Comparison of ENCODE assay signal across 8 mouse cellular contexts in genomic region chr9:120127538-120128251, GRCm38 (mm10). TPM values are rescaled to one million over a fixed set of nuclear protein-coding genes. Genes with fewer than 3 reads are reported as not detected.
DNase-seq lines count a peak whose midpoint lies in the region; ATAC-seq and TF ChIP-seq lines count a peak whose summit lies in the region.

Rpsa (plus strand) TSS chr9:120127689.

- H3K9ac ChIP-seq in lung, postnatal 0 days (replicated peaks; ENCODE audit: low read depth), result peak within 1 kb of the TSS; percentile 90

- H3K4me1 ChIP-seq in hindbrain, embryonic 10.5 days (replicated peaks), result peaks cover 18% of the 10 kb centered on the region
- H3K4me1 ChIP-seq in lung, postnatal 0 days (ENCODE audit: insufficient read depth, low read depth, low read length), result no peaks in the 10 kb centered on the region

- WGBS in hindbrain, embryonic 10.5 days, result under 1% methylated on average over 72 of the region's 72 CpGs
- WGBS in lung, postnatal 0 days, result under 1% methylated on average over 69 of the region's 72 CpGs

- H3K27me3 ChIP-seq in hindbrain, embryonic 10.5 days (ENCODE audit: insufficient read depth, poor library complexity, severe bottlenecking), result no peaks in the 10 kb centered on the region
- no peaks in the 10 kb centered on the region for H3K27me3 ChIP-seq in lung, postnatal 0 days (replicated peaks; ENCODE audit: insufficient read depth, low read length)

- TF ChIP-seq EP300 in lung, postnatal 0 days (IDR thresholded peaks at IDR 0.05), result no peak

- peak; percentile 98 for DNase-seq in MN1 (ENCODE audit: low spot score)
- peak; percentile 96 for DNase-seq in cerebellum, adult 9-10 months
- peak; percentile 98 for DNase-seq in hindbrain, embryonic 10.5 days (ENCODE audit: low spot score)
- DNase-seq in layer of hippocampus, adult 9-11 months, result peak; percentile 97
- peak; percentile 99 for DNase-seq in lung, postnatal 0 days (ENCODE audit: low spot score)
- peak; percentile 91 for DNase-seq in ovary, postnatal 14 days (ENCODE audit: low spot score)
- DNase-seq in thymus, postnatal 14 days, result peak; percentile 97

- peak; percentile 97 for ATAC-seq in frontal cortex, adult (ENCODE audit: low TSS enrichment)
- peak; percentile 98 for ATAC-seq in lung, postnatal 0 days

- H3K4me2 ChIP-seq in lung, postnatal 0 days (replicated peaks; ENCODE audit: low read depth, low read length), result peak within 1 kb of the TSS; percentile 73

- H3K36me3 ChIP-seq in hindbrain, embryonic 10.5 days, result peaks cover 60% of the 10 kb centered on the region
- H3K36me3 ChIP-seq in lung, postnatal 0 days (ENCODE audit: insufficient read depth, low read length), result peaks cover 19% of the 10 kb centered on the region

- peak within 1 kb of the TSS; percentile 99 for H3K27ac ChIP-seq in hindbrain, embryonic 10.5 days
- peak within 1 kb of the TSS; percentile 91 for H3K27ac ChIP-seq in lung, postnatal 0 days (ENCODE audit: low read length)

- H3K4me3 ChIP-seq in hindbrain, embryonic 10.5 days, result peak within 1 kb of the TSS; percentile 100
- H3K4me3 ChIP-seq in lung, postnatal 0 days (ENCODE audit: low read depth, low read length), result peak within 1 kb of the TSS; percentile 79

- no peak; the same call in 1 of the 2 replicates for TF ChIP-seq CTCF in lung, postnatal 0 days (IDR thresholded peaks at IDR 0.05)

- H3K9me3 ChIP-seq in hindbrain, embryonic 10.5 days, result no peaks in the 10 kb centered on the region
- H3K9me3 ChIP-seq in lung, postnatal 0 days (ENCODE audit: low read length), result no peaks in the 10 kb centered on the region

RNA-seq across cellular contexts. Expression of gene Rpsa, which starts in this region (rescaled TPM):
- polyA plus RNA-seq in hindbrain, embryonic 10.5 days (2016; fragmentation: Nextera tagmentation; extraction: Ambion mirVana), result 1,315 and 1,519 TPM in 2 replicates
- polyA plus RNA-seq in lung, postnatal 0 days (2015; fragmentation: Nextera tagmentation; extraction: Ambion mirVana), result 616 and 675 TPM in 2 replicates

Comparison
In these comparisons a context has a peak if more than half of its experiments do, and no peak if none do; other contexts are left out.
1. Peak in every context shown above with its lines: DNase-seq, ATAC-seq, H3K4me3 ChIP-seq and H3K27ac ChIP-seq.